Mouse (Mus musculus) liver, adult 2 months (tissue): ENCODE measurements around the gene Tiparp. TPM values are rescaled to one million over a fixed set of nuclear protein-coding genes. Genes with fewer than 3 reads are reported as not detected.

Source experiments
- DNase-seq: peaks from one replicate; pipeline ENCODE4 v3.0.0-alpha.2; 2011; ENCODE audit warnings: low read depth, low spot score; ENCODE audit errors: extremely low read depth
- H3K27ac ChIP-seq: fragments of 200-500 bp; replicated peaks from 2 replicates; pipeline ENCODE4 v1.5.1; 2012; ENCODE audit warnings: low read depth, mild to moderate bottlenecking, control low read depth, inconsistent platforms, low read length; ENCODE audit not compliant: insufficient read depth
- H3K27me3 ChIP-seq: fragments of 200-500 bp; 2 replicates; pipeline ENCODE4 v1.6.1; 2012; ENCODE audit warnings: mild to moderate bottlenecking, moderate library complexity, low read length, inconsistent platforms; ENCODE audit not compliant: control insufficient read depth, insufficient read depth
- H3K36me3 ChIP-seq: fragments of 200-500 bp; 2 replicates; pipeline ENCODE4 v1.6.1; 2012; ENCODE audit warnings: low read length, inconsistent platforms; ENCODE audit not compliant: control insufficient read depth, insufficient read depth
- H3K4me1 ChIP-seq: fragments of 200-500 bp; 2 replicates; pipeline ENCODE4 v1.6.1; 2011; ENCODE audit warnings: low read length; ENCODE audit not compliant: control insufficient read depth, insufficient read depth
- H3K4me3 ChIP-seq: fragments of 200-500 bp; 2 replicates; pipeline ENCODE4 v1.5.1; 2011; ENCODE audit warnings: low read depth, mild to moderate bottlenecking, control low read depth, low read length, moderate library complexity; ENCODE audit not compliant: insufficient read depth
- H3K79me2 ChIP-seq: fragments of 200-500 bp; 2 replicates; pipeline ENCODE4 v1.6.1; 2012; ENCODE audit warnings: inconsistent platforms, mild to moderate bottlenecking, low read length, moderate library complexity; ENCODE audit not compliant: control insufficient read depth, insufficient read depth
- H3K9ac ChIP-seq: fragments of 200-500 bp; 2 replicates; pipeline ENCODE4 v1.6.1; 2012; ENCODE audit warnings: low read depth, mild to moderate bottlenecking, control low read depth, inconsistent platforms, low read length
- CTCF ChIP-seq: fragments of 200-500 bp; IDR thresholded peaks from 2 replicates; pipeline ENCODE4 v1.5.1; 2011; ENCODE audit warnings: low read depth, low read length, control low read depth
- POLR2A ChIP-seq: fragments of 200-500 bp; IDR thresholded peaks from 2 replicates; pipeline ENCODE4 v1.6.1; 2011; ENCODE audit warnings: low read length, control low read depth; ENCODE audit not compliant: insufficient read depth; ENCODE audit errors: extremely low read depth
- WGBS: fragments of 180-500 bp; shearing (Covaris S2); methylation state at CpG from one replicate; pipeline ENCODE4 v1.1.7; 2018; 5-methylcytosine and 5-hydroxymethylcytosine counted together
- polyA plus RNA-seq: library from polyadenylated mRNA; depleted of rRNA; stranded (reverse); fragments of >200 nt; gene quantifications from 2 replicates; pipeline ENCODE4 v1.2.3, GENCODE M21; 2012
- total RNA-seq: library from RNA; depleted of rRNA; stranded (reverse); fragments of >200 nt; gene quantifications from 2 replicates; pipeline ENCODE4 v1.2.3, GENCODE M21; 2014

The Tiparp gene
- total and polyA plus RNA-seq, 2 experiments = 1.1 to 6.5 TPM

DNA sequence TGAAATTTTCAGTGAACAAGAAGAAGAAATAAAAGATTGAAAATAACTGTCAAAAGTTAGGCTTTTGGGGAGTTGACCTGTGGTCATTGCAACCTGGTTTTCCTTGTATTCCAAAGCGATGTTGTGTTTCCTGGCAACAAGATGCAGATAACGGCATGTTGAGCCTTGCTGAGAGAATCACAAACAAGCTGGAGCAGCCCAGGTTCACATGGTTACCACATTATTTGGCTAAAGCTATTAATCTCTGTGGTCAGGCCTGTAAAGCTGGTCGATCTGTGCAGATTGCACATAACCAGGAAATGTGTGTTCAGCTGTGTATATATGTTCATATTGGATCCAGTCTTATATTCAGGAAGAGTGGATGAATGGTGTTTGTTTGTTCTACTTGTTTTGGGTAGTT, 5.4 kb downstream of the Tiparp start:
- Histone ChIP-seq H3K27me3 (no peaks in the 10 kb centered on the region), H3K27ac (no peak overlapping the region), H3K9ac (no peak overlapping the region), H3K36me3 (peaks cover 2% of the 10 kb centered on the region; the same call in 1 of the 2 replicates), H3K4me3 (no peak overlapping the region), H3K4me1 (peaks cover 10% of the 10 kb centered on the region), H3K79me2 (peaks cover 9% of the 10 kb centered on the region; the same call in 1 of the 2 replicates)
- WGBS = 10% methylated on average over 3 of the region's 3 CpGs
- TF ChIP-seq POLR2A = no peak
- TF ChIP-seq CTCF = no peak
- DNase-seq = peak; percentile 65

DNA sequence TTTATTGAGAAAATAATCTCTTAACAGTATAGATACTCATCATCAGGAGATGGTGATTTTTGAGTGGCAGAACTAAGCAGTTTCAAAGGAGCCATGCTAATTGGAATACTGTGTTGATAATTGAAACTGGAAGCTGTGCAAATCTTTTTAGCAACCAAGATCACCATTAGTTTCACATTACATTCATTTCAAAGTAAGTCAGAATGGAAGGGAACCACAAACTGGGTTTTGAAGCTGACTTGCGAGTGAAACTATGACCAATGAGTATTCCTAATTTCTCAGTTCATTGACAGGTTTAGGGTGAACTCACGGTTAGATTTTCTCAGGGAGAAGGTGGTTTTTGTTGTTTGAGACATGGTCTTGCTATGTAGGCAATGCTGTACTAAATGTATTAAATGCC, 6.3 kb downstream of the Tiparp start:
- Histone ChIP-seq H3K36me3 (peaks cover 2% of the 10 kb centered on the region; the same call in 1 of the 2 replicates), H3K27me3 (no peaks in the 10 kb centered on the region), H3K79me2 (peaks cover 9% of the 10 kb centered on the region; the same call in 1 of the 2 replicates), H3K4me3 (no peak overlapping the region), H3K9ac (no peak overlapping the region), H3K4me1 (peaks cover 10% of the 10 kb centered on the region), H3K27ac (no peak overlapping the region)
- no peak for TF ChIP-seq POLR2A
- TF ChIP-seq CTCF = no peak
- WGBS = 80% methylated on average over 2 of the region's 2 CpGs
- DNase-seq = no peak

DNA sequence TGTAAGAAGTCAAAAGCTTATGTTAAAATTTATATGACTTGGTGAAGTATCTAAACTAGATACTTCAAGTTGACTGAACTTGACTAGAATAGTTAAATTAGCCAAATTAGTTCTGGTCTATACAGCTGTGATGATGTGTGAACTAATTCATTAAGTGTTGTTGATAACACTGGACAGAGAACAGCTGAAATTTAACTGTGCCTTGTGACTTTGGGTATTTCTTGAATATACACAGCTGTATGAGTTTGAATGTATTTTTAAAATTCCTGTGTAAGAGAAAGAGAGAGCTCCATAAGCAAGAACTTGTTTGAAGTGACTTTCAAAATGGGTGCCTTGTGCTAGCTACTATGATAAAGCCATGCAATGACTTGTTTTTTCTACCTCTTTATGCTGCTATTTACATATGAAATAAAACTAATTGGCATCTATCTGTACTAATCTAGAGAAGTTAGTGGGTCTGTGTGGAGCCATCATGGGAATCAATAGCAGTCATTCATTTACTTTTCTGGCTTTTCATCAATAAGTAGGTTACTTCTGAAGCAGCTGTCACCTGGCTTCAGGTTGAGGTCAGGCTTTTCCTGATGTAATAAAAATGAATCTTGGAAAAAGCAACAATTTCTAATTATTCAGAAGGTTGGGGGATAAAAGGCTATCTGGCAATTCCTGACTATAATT, 7.0 kb downstream of the Tiparp start:
- Histone ChIP-seq H3K27ac (no peak overlapping the region), H3K79me2 (peaks cover 9% of the 10 kb centered on the region; the same call in 1 of the 2 replicates), H3K27me3 (no peaks in the 10 kb centered on the region), H3K36me3 (peaks cover 2% of the 10 kb centered on the region; the same call in 1 of the 2 replicates), H3K9ac (no peak overlapping the region), H3K4me3 (no peak overlapping the region), H3K4me1 (peaks cover 10% of the 10 kb centered on the region)
- peak; percentile 63 for DNase-seq
- no peak for TF ChIP-seq CTCF
- TF ChIP-seq POLR2A = no peak

DNA sequence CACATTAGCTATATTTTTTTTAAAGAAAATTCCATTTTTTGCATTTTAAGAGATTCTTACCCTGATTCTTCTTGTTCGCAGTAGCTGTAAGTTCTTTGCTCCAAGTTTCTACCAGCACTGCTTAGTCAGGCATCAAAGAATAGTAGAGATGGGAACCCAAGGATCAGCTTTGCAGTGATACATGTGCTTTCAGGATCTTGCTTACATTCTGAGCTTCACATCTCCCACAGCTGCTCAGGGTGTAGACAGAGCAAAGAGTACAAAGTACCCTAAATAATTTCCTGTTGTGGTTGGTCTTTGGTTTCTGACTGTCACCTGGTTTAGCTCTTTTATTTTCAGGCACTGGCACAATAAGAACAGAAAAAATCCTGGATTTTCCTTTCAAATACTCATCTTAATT, 9.1 kb downstream of the Tiparp start:
- no peak overlapping the region for H3K27ac ChIP-seq
- H3K36me3 ChIP-seq = peaks cover 2% of the 10 kb centered on the region; the same call in 1 of the 2 replicates
- H3K79me2 ChIP-seq = peaks cover 6% of the 10 kb centered on the region; the same call in 1 of the 2 replicates
- H3K9ac ChIP-seq = no peak overlapping the region
- WGBS = 79% methylated on average over 1 of the region's 1 CpGs
- peaks cover 19% of the 10 kb centered on the region for H3K4me1 ChIP-seq
- TF ChIP-seq POLR2A (no peak), CTCF (no peak)
- H3K4me3 ChIP-seq = no peak overlapping the region
- DNase-seq = peak; percentile 16
- H3K27me3 ChIP-seq = no peaks in the 10 kb centered on the region

DNA sequence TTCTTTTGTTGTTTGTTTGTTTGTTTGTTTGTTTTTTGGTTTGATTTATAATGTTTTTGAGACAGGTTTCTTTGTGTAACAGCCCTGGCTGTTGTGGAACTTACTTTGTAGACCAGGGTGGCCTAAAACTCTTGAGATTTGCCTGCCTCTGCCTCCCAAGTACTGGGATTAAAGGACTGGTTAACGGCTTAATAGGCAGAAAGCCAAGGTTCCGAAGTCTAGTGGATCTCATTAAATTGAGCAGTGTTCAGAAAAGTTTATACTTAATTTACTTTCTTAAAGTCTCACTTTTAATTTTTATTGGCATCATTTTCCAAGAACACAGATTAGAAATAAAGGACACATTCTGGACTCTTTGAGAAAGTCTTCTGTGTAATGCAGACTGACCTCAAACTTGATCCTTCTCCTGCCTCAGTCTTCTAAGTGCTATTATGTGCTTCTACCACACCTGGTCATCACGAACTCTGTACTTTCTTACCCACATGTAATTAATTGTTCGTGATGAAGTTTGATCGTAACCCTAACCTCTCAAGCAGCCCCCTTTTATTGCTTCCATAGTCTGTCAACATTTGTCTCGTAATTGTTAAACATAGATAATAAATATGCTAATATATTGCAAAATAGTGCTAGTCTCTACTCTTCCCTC, 12.8 kb downstream of the Tiparp start:
- no peak for TF ChIP-seq POLR2A
- TF ChIP-seq CTCF = no peak
- Histone ChIP-seq H3K4me3 (no peak overlapping the region), H3K36me3 (no peaks in the 10 kb centered on the region), H3K27me3 (no peaks in the 10 kb centered on the region), H3K9ac (no peak overlapping the region), H3K27ac (no peak overlapping the region), H3K4me1 (peaks cover 14% of the 10 kb centered on the region), H3K79me2 (peaks cover 5% of the 10 kb centered on the region; the same call in 1 of the 2 replicates)
- DNase-seq = peak; percentile 47
- WGBS = 57% methylated on average over 6 of the region's 6 CpGs

DNA sequence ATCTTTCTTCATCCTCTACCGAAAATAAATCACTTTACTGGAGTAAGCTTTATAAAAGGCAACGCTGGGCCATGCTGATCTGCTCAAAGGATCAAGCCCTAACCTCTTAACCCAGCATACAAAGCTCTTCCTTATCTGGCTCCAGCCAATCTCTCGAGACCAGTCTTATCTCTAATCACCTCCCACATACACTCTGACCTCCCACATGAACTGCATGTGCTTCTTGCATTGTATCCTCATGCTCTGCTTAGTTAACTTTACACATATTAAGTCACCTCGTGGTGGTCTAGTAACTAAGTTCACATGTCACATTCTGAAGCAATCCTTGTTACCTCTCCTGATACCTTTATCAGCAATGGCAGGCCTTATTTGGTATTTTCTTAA, 13.3 kb downstream of the Tiparp start:
- 7% methylated on average over 4 of the region's 4 CpGs for WGBS
- TF ChIP-seq POLR2A (no peak), CTCF (no peak)
- Histone ChIP-seq H3K27ac (no peak overlapping the region), H3K9ac (no peak overlapping the region), H3K27me3 (no peaks in the 10 kb centered on the region), H3K79me2 (peaks cover 5% of the 10 kb centered on the region; the same call in 1 of the 2 replicates), H3K4me3 (no peak overlapping the region), H3K36me3 (no peaks in the 10 kb centered on the region), H3K4me1 (peaks cover 14% of the 10 kb centered on the region)
- peak; percentile 81 for DNase-seq
